In genomic region chr10:43658226-43658593, GRCm38 (mm10) we compare ENCODE assay signal across 20 mouse cellular contexts.
"Had no signal": no experiment of that assay in that cellular context is flagged by ENCODE, and none has a peak within 500 bp of the region (broad histone marks: within the 10 kb centered on the region; RNA-seq: fewer than 3 reads in every experiment).

No protein-coding gene starts in this region.

- H3K36me3 ChIP-seq: midbrain, embryonic 10.5 days; midbrain, embryonic 13.5 days; neural tube, embryonic 13.5 days had no signal

- H3K27me3 ChIP-seq: midbrain, embryonic 13.5 days; neural tube, embryonic 13.5 days had no signal

- H3K4me3 ChIP-seq: layer of hippocampus, adult 2 months; left cerebral cortex, adult 2 months; midbrain, embryonic 10.5 days; midbrain, embryonic 13.5 days; myocyte; neural tube, embryonic 13.5 days had no signal

- H3K27ac ChIP-seq: kidney, postnatal 0 days; layer of hippocampus, adult 2 months; left cerebral cortex, adult 2 months; midbrain, embryonic 10.5 days; midbrain, embryonic 13.5 days; neural tube, embryonic 13.5 days had no signal

- H3K9me3 ChIP-seq: midbrain, embryonic 10.5 days; midbrain, embryonic 13.5 days had no signal

- DNase-seq: kidney, adult 18-20 months; kidney, postnatal 25 days; layer of hippocampus, adult 9-11 months; layer of hippocampus, postnatal 36 days; lung, adult 2 months; lung, postnatal 4 days; retina, postnatal 1 day; right cerebral cortex, postnatal 25 days; spleen, adult 18-20 months; thymus, adult 18-20 months; thymus, postnatal 36 days had no signal

- H3K4me1 ChIP-seq: neural tube, embryonic 13.5 days had no signal

- H3K4me2 ChIP-seq: midbrain, embryonic 13.5 days; neural tube, embryonic 13.5 days had no signal

- ATAC-seq: intestine, embryonic 16.5 days; midbrain, embryonic 13.5 days; midbrain, embryonic 16.5 days had no signal

- H3K9ac ChIP-seq: midbrain, embryonic 13.5 days; neural tube, embryonic 13.5 days had no signal
